Mouse (Mus musculus) hindbrain, embryonic 10.5 days (tissue): Measurements from ENCODE around the gene Arg1. TPM values are rescaled to one million over a fixed set of nuclear protein-coding genes. Genes with fewer than 3 reads are reported as not detected.

ENCODE experiments used
- DNase-seq: peaks from one replicate; pipeline ENCODE4 v3.0.0-alpha.2; 2017; ENCODE audit warnings: low spot score
- H3K27ac ChIP-seq: fragments of 300-500 bp; sonication (generic); 2 replicates; pipeline ENCODE4 v1.5.1; 2016; ENCODE audit warnings: mild to moderate bottlenecking, moderate library complexity
- H3K27me3 ChIP-seq: fragments of 300-500 bp; sonication (generic); 2 replicates; pipeline ENCODE4 v1.6.1; 2016; ENCODE audit warnings: mild to moderate bottlenecking; ENCODE audit not compliant: poor library complexity, insufficient read depth, severe bottlenecking
- H3K36me3 ChIP-seq: fragments of 300-500 bp; sonication (generic); 2 replicates; pipeline ENCODE4 v1.6.1; 2016; ENCODE audit warnings: mild to moderate bottlenecking, moderate library complexity
- H3K4me1 ChIP-seq: fragments of 300-500 bp; sonication (generic); replicated peaks from 2 replicates; pipeline ENCODE4 v1.6.1; 2016; ENCODE audit warnings: mild to moderate bottlenecking
- H3K4me3 ChIP-seq: fragments of 300-500 bp; sonication (generic); 2 replicates; pipeline ENCODE4 v1.5.1; 2016; ENCODE audit warnings: mild to moderate bottlenecking, moderate library complexity
- H3K9me3 ChIP-seq: fragments of 300-500 bp; sonication (generic); 2 replicates; pipeline ENCODE4 v1.6.1; 2016; ENCODE audit warnings: mild to moderate bottlenecking, moderate library complexity
- WGBS: fragments of 180-500 bp; shearing (Covaris S2); methylation state at CpG from one replicate; pipeline ENCODE4 v1.1.7; 2016; 5-methylcytosine and 5-hydroxymethylcytosine counted together
- polyA plus RNA-seq: library from polyadenylated mRNA; unstranded; fragments of >200 nt; fragmentation: Nextera tagmentation; extraction: Ambion mirVana; gene quantifications from 2 replicates; pipeline ENCODE4 v1.2.1, GENCODE M21; 2016

The Arg1 gene
- 3.2 and 3.8 TPM in 2 replicates for polyA plus RNA-seq

GRCm38 (mm10) chr10:24926962-24927720 is at the start of gene Arg1:
Gene Arg1 (minus strand): TSS chr10:24927484.
- Histone ChIP-seq H3K4me3 (no peak within 1 kb of the TSS), H3K27ac (no peak within 1 kb of the TSS), H3K27me3 (no peaks in the 10 kb centered on the region), H3K9me3 (no peaks in the 10 kb centered on the region), H3K4me1 (peaks cover 22% of the 10 kb centered on the region), H3K36me3 (no peaks in the 10 kb centered on the region)
- peak; percentile 34 for DNase-seq
- 56% methylated on average over 14 of the region's 14 CpGs for WGBS

- H3K9me3 ChIP-seq, result no peaks in the 10 kb centered on the region
- H3K4me1 ChIP-seq, result peaks cover 15% of the 10 kb centered on the region
- no peaks in the 10 kb centered on the region for H3K36me3 ChIP-seq
- no peaks in the 10 kb centered on the region for H3K27me3 ChIP-seq
- WGBS, result 86% methylated on average over 11 of the region's 11 CpGs
- no peak for DNase-seq
- no peak overlapping the region for H3K4me3 ChIP-seq
- no peak overlapping the region for H3K27ac ChIP-seq
Measured at GRCm38 (mm10) chr10:24973845-24974514, 46.7 kb upstream of the Arg1 start.

- no peaks in the 10 kb centered on the region for H3K36me3 ChIP-seq
- no peaks in the 10 kb centered on the region for H3K27me3 ChIP-seq
- H3K9me3 ChIP-seq, result no peaks in the 10 kb centered on the region
- no peak overlapping the region; the same call in 1 of the 2 replicates for H3K27ac ChIP-seq
- WGBS, result 56% methylated on average over 5 of the region's 5 CpGs
- no peak for DNase-seq
- H3K4me3 ChIP-seq, result no peak overlapping the region
- peaks cover 15% of the 10 kb centered on the region for H3K4me1 ChIP-seq
Measured at GRCm38 (mm10) chr10:24973385-24973784, 46.1 kb upstream of the Arg1 start.

GRCm38 (mm10) chr10:24972923-24973322 is 45.6 kb upstream of the Arg1 start:
- no peaks in the 10 kb centered on the region for H3K36me3 ChIP-seq
- 54% methylated on average over 4 of the region's 4 CpGs for WGBS
- no peak overlapping the region; the same call in 1 of the 2 replicates for H3K27ac ChIP-seq
- DNase-seq, result no peak
- peaks cover 15% of the 10 kb centered on the region for H3K4me1 ChIP-seq
- no peaks in the 10 kb centered on the region for H3K9me3 ChIP-seq
- no peak overlapping the region for H3K4me3 ChIP-seq
- no peaks in the 10 kb centered on the region for H3K27me3 ChIP-seq

- no peak for DNase-seq
- no peaks in the 10 kb centered on the region for H3K27me3 ChIP-seq
- no peak overlapping the region; the same call in 1 of the 2 replicates for H3K27ac ChIP-seq
- H3K4me3 ChIP-seq, result no peak overlapping the region
- no peaks in the 10 kb centered on the region for H3K36me3 ChIP-seq
- no peaks in the 10 kb centered on the region for H3K9me3 ChIP-seq
- 64% methylated on average over 12 of the region's 12 CpGs for WGBS
- 0 out of 2 replicates have a peak, but pooled peaks cover 10% of the 10 kb centered on the region for H3K4me1 ChIP-seq
Measured at GRCm38 (mm10) chr10:24965821-24966550, 38.7 kb upstream of the Arg1 start.

GRCm38 (mm10) chr10:24961889-24962288 is 34.6 kb upstream of the Arg1 start:
- DNase-seq, result no peak
- H3K9me3 ChIP-seq, result no peaks in the 10 kb centered on the region
- H3K27me3 ChIP-seq, result no peaks in the 10 kb centered on the region
- no peak overlapping the region for H3K4me3 ChIP-seq
- 71% methylated on average over 2 of the region's 2 CpGs for WGBS
- H3K4me1 ChIP-seq, result 0 out of 2 replicates have a peak, but pooled peaks cover 12% of the 10 kb centered on the region
- H3K27ac ChIP-seq, result no peak overlapping the region
- H3K36me3 ChIP-seq, result no peaks in the 10 kb centered on the region

GRCm38 (mm10) chr10:24961112-24961511 is 33.8 kb upstream of the Arg1 start:
- DNase-seq, result no peak
- no peak overlapping the region for H3K27ac ChIP-seq
- 48% methylated on average over 2 of the region's 2 CpGs for WGBS
- no peaks in the 10 kb centered on the region for H3K9me3 ChIP-seq
- no peaks in the 10 kb centered on the region for H3K36me3 ChIP-seq
- no peak overlapping the region for H3K4me3 ChIP-seq
- H3K27me3 ChIP-seq, result no peaks in the 10 kb centered on the region
- 0 out of 2 replicates have a peak, but pooled peaks cover 10% of the 10 kb centered on the region for H3K4me1 ChIP-seq

GRCm38 (mm10) chr10:24959043-24959916 is 32.0 kb upstream of the Arg1 start:
- 65% methylated on average over 15 of the region's 15 CpGs for WGBS
- no peak for DNase-seq
- no peaks in the 10 kb centered on the region for H3K9me3 ChIP-seq
- H3K27ac ChIP-seq, result no peak overlapping the region
- H3K4me1 ChIP-seq, result 0 out of 2 replicates have a peak, but pooled peaks cover 2% of the 10 kb centered on the region
- H3K36me3 ChIP-seq, result no peaks in the 10 kb centered on the region
- no peaks in the 10 kb centered on the region for H3K27me3 ChIP-seq
- H3K4me3 ChIP-seq, result no peak overlapping the region

GRCm38 (mm10) chr10:24958280-24959042 is 31.2 kb upstream of the Arg1 start:
- Histone ChIP-seq H3K27me3 (no peaks in the 10 kb centered on the region), H3K4me1 (0 out of 2 replicates have a peak, but pooled peaks cover 2% of the 10 kb centered on the region), H3K27ac (no peak overlapping the region), H3K36me3 (no peaks in the 10 kb centered on the region), H3K9me3 (no peaks in the 10 kb centered on the region), H3K4me3 (no peak overlapping the region)
- DNase-seq, result no peak
- 78% methylated on average over 15 of the region's 15 CpGs for WGBS

- Histone ChIP-seq H3K9me3 (no peaks in the 10 kb centered on the region), H3K27me3 (no peaks in the 10 kb centered on the region), H3K36me3 (no peaks in the 10 kb centered on the region), H3K27ac (no peak overlapping the region), H3K4me3 (no peak overlapping the region), H3K4me1 (no peaks in the 10 kb centered on the region)
- no peak for DNase-seq
- WGBS, result 88% methylated on average over 6 of the region's 6 CpGs
Measured at GRCm38 (mm10) chr10:24953876-24954275, 26.6 kb upstream of the Arg1 start.

- H3K27me3 ChIP-seq, result no peaks in the 10 kb centered on the region
- H3K36me3 ChIP-seq, result no peaks in the 10 kb centered on the region
- H3K4me3 ChIP-seq, result no peak overlapping the region
- 93% methylated on average over 7 of the region's 7 CpGs for WGBS
- no peak overlapping the region for H3K27ac ChIP-seq
- H3K9me3 ChIP-seq, result no peaks in the 10 kb centered on the region
- no peak for DNase-seq
- no peaks in the 10 kb centered on the region for H3K4me1 ChIP-seq
Measured at GRCm38 (mm10) chr10:24952549-24952948, 25.3 kb upstream of the Arg1 start.
